Mouse (Mus musculus) CH12.LX (cell line): ENCODE data around the gene Rin3. TPM values are rescaled to one million over a fixed set of nuclear protein-coding genes. Genes with fewer than 3 reads are reported as not detected.
A peak's percentile ranks its signal among the peaks of the same experiment; 100 is the strongest.

ENCODE experiments used
- DNase-seq: peaks from one replicate; pipeline ENCODE4 v3.0.0-alpha.2; 2013; ENCODE audit errors: extremely low read depth
- H3K27ac ChIP-seq: 2 replicates; pipeline ENCODE4 v1.5.1; 2012; ENCODE audit warnings: low read depth, mild to moderate bottlenecking, control low read depth, moderate library complexity; ENCODE audit not compliant: insufficient read depth
- H3K27me3 ChIP-seq: replicated peaks from 2 replicates; pipeline ENCODE3; 2012; ENCODE audit warnings: inconsistent platforms
- H3K36me3 ChIP-seq, 2 experiments: replicated peaks in 1 of 2; 2 replicates each; pipeline versions ENCODE3 to v1.6.1; 2012; ENCODE audit warnings: inconsistent platforms in 1 of 2, low read length in 1 of 2, mild to moderate bottlenecking in 1 of 2, mixed read lengths in 1 of 2, moderate library complexity in 1 of 2; ENCODE audit not compliant: control insufficient read depth in 1 of 2, insufficient read depth in 1 of 2
- H3K4me1 ChIP-seq, 2 experiments: 2 replicates each; pipeline ENCODE4 v1.6.1; 2012; ENCODE audit warnings: inconsistent platforms in 1 of 2, moderate library complexity in 1 of 2; ENCODE audit not compliant: insufficient read depth in 2 of 2, control insufficient read depth in 1 of 2
- H3K4me2 ChIP-seq: 2 replicates; pipeline ENCODE4 v1.6.1; 2012; ENCODE audit warnings: low read depth, mild to moderate bottlenecking, control low read depth; ENCODE audit not compliant: poor library complexity, insufficient read depth, severe bottlenecking
- H3K4me3 ChIP-seq, 3 experiments: fragments of 150-350 bp in 1 of 3; sonication (generic) in 1 of 3; replicated peaks in 1 of 3; 2 replicates each; pipeline versions ENCODE3 to v1.5.1; 2011 to 2012; ENCODE audit warnings: low read depth in 2 of 3, low read length in 2 of 3, mild to moderate bottlenecking in 2 of 3, moderate library complexity in 2 of 3, control low read depth in 1 of 3, improper control_type of control experiment in 1 of 3, inconsistent platforms in 1 of 3, mixed read lengths in 1 of 3; ENCODE audit not compliant: poor library complexity in 1 of 3
- H3K79me2 ChIP-seq: replicated peaks from 2 replicates; pipeline ENCODE4 v1.6.1; 2012; ENCODE audit warnings: mild to moderate bottlenecking, moderate library complexity; ENCODE audit not compliant: control insufficient read depth, poor library complexity, insufficient read depth, severe bottlenecking; ENCODE audit errors: extremely low read depth
- H3K9ac ChIP-seq: 2 replicates; pipeline ENCODE4 v1.6.1; 2012; ENCODE audit warnings: low read depth, mild to moderate bottlenecking, control low read depth, moderate library complexity; ENCODE audit not compliant: insufficient read depth
- H3K9me3 ChIP-seq: replicated peaks from 2 replicates; pipeline ENCODE3; 2012; ENCODE audit warnings: low read length, inconsistent platforms, mixed read lengths
- BHLHE40 ChIP-seq: IDR thresholded peaks from 2 replicates; pipeline ENCODE4 v1.6.1; 2011; ENCODE audit warnings: mild to moderate bottlenecking, low read depth, low read length, improper control_type of control experiment
- CHD1 ChIP-seq: IDR thresholded peaks from 2 replicates; pipeline ENCODE4 v1.6.1; 2012; ENCODE audit warnings: low read depth, low read length, improper control_type of control experiment, inconsistent platforms
- CTCF ChIP-seq, 2 experiments: IDR thresholded peaks in 1 of 2; conservative IDR thresholded peaks in 1 of 2; 2 replicates each; pipeline ENCODE4 v1.5.1; 2011 to 2012; ENCODE audit warnings: low read depth in 2 of 2, low read length in 2 of 2, improper control_type of control experiment in 1 of 2, inconsistent platforms in 1 of 2, mild to moderate bottlenecking in 1 of 2, moderate library complexity in 1 of 2
- ELF1 ChIP-seq: IDR thresholded peaks from 2 replicates; pipeline ENCODE4 v1.6.1; 2014; ENCODE audit warnings: low read depth, mild to moderate bottlenecking, inconsistent platforms, low read length, improper control_type of control experiment
- EP300 ChIP-seq: IDR thresholded peaks from 2 replicates; pipeline ENCODE4 v1.6.1; 2011; ENCODE audit warnings: low read length, improper control_type of control experiment
- IRF4 ChIP-seq: IDR thresholded peaks from 2 replicates; pipeline ENCODE4 v1.6.1; 2014; ENCODE audit warnings: low read depth, mild to moderate bottlenecking, inconsistent platforms, low read length, improper control_type of control experiment
- MAFK ChIP-seq: IDR thresholded peaks from 2 replicates; pipeline ENCODE4 v1.6.1; 2011; ENCODE audit warnings: low read length, improper control_type of control experiment; ENCODE audit not compliant: insufficient replicate concordance
- MAZ ChIP-seq: IDR thresholded peaks from 2 replicates; pipeline ENCODE4 v1.6.1; 2012; ENCODE audit warnings: low read depth, mild to moderate bottlenecking, inconsistent platforms, low read length, improper control_type of control experiment, moderate library complexity
- MEF2A ChIP-seq: IDR thresholded peaks from 2 replicates; pipeline ENCODE4 v1.6.1; 2014; ENCODE audit warnings: low read depth, mild to moderate bottlenecking, inconsistent platforms, low read length, improper control_type of control experiment, borderline replicate concordance
- MXI1 ChIP-seq: IDR thresholded peaks from 2 replicates; pipeline ENCODE4 v1.6.1; 2011; ENCODE audit warnings: mild to moderate bottlenecking, low read depth, low read length, improper control_type of control experiment
- NELFE ChIP-seq: IDR thresholded peaks from 2 replicates; pipeline ENCODE4 v1.6.1; 2011; ENCODE audit warnings: low read depth, low read length, improper control_type of control experiment
- POLR2A ChIP-seq: IDR thresholded peaks from 2 replicates; pipeline ENCODE4 v1.6.1; 2011; ENCODE audit warnings: low read depth, mild to moderate bottlenecking, improper control_type of control experiment, low read length
- RAD21 ChIP-seq: IDR thresholded peaks from 2 replicates; pipeline ENCODE4 v1.6.1; 2011; ENCODE audit warnings: low read depth, mild to moderate bottlenecking, low read length, improper control_type of control experiment, moderate library complexity
- SMC3 ChIP-seq: IDR thresholded peaks from 2 replicates; pipeline ENCODE4 v1.6.1; 2011; ENCODE audit warnings: low read depth, low read length, improper control_type of control experiment
- TCF12 ChIP-seq: IDR thresholded peaks from 2 replicates; pipeline ENCODE4 v1.6.1; 2014; ENCODE audit warnings: low read depth, mild to moderate bottlenecking, inconsistent platforms, low read length, improper control_type of control experiment
- USF1 ChIP-seq: IDR thresholded peaks from 2 replicates; pipeline ENCODE4 v1.6.1; 2014; ENCODE audit warnings: low read depth, mild to moderate bottlenecking, inconsistent platforms, low read length, improper control_type of control experiment
- ZKSCAN1 ChIP-seq: IDR thresholded peaks from 2 replicates; pipeline ENCODE4 v1.6.1; 2012; ENCODE audit warnings: low read depth, inconsistent platforms, low read length, improper control_type of control experiment, borderline replicate concordance
- dilution Hi-C: fragments of 300-500 bp; cut with MboI; formaldehyde crosslinking; loops from 2 replicates; pipeline ENCODE4 v1.14.3; 2020; ENCODE audit warnings: low sequenced_read_pairs; ENCODE audit not compliant: extremely low pct_unique_long_range_greater_than_20kb, extremely low pct_ligation_motif_present
- in situ Hi-C: fragments of 300-500 bp; cut with MboI; formaldehyde crosslinking; loops from 3 replicates; pipeline ENCODE4 v1.14.3; 2019; ENCODE audit warnings: low sequenced_read_pairs, low pct_ligation_motif_present, low pct_unique_long_range_greater_than_20kb, mixed read lengths
- polyA plus RNA-seq: library from polyadenylated mRNA; unstranded; fragments of >175 nt; gene quantifications from 2 replicates; pipeline ENCODE4 v1.2.1, GENCODE M21; 2012; ENCODE audit warnings: low read depth; ENCODE audit not compliant: insufficient read length
- total RNA-seq, 2 experiments: library from RNA; depleted of rRNA; stranded (reverse); fragments of 300-350 nt in 1 of 2; fragments of >200 nt in 1 of 2; gene quantifications; 2 replicates each; pipeline ENCODE4 v1.2.3; 2012 to 2014

Gene Rin3
- total and polyA plus RNA-seq, 3 experiments: 2.4 to 10.0 (median 8.4) TPM

GRCm38 (mm10) chr12:102424456-102424855 lies 141.6 kb downstream of the Rin3 start:
- no peak overlapping the region for H3K4me2 ChIP-seq
- no peak overlapping the region for H3K4me3 ChIP-seq
- no peak for TF ChIP-seq MAZ
- no peak for TF ChIP-seq TCF12
- no peak for TF ChIP-seq ZKSCAN1
- no peak for TF ChIP-seq EP300
- TF ChIP-seq CHD1: no peak
- TF ChIP-seq POLR2A: no peak
- TF ChIP-seq NELFE: no peak
- TF ChIP-seq IRF4: no peak
- no peak for TF ChIP-seq MXI1
- no peak for TF ChIP-seq MEF2A
- no peak for TF ChIP-seq USF1
- no peak for TF ChIP-seq RAD21
- H3K4me1 ChIP-seq: peaks cover 4 to 23% of the 10 kb centered on the region in 2 experiments; a peak in 3 of 4 replicates
- no peaks in the 10 kb centered on the region for H3K27me3 ChIP-seq
- no peak overlapping the region for H3K9ac ChIP-seq
- H3K79me2 ChIP-seq: no peaks in the 10 kb centered on the region
- dilution Hi-C loops (no loop called here), in situ Hi-C loops (no loop called here)
- H3K9me3 ChIP-seq: peaks cover 4% of the 10 kb centered on the region
- DNase-seq: no peak
- no peak overlapping the region for H3K27ac ChIP-seq
- peaks cover 7 to 40% of the 10 kb centered on the region in 2 experiments for H3K36me3 ChIP-seq

DNA sequence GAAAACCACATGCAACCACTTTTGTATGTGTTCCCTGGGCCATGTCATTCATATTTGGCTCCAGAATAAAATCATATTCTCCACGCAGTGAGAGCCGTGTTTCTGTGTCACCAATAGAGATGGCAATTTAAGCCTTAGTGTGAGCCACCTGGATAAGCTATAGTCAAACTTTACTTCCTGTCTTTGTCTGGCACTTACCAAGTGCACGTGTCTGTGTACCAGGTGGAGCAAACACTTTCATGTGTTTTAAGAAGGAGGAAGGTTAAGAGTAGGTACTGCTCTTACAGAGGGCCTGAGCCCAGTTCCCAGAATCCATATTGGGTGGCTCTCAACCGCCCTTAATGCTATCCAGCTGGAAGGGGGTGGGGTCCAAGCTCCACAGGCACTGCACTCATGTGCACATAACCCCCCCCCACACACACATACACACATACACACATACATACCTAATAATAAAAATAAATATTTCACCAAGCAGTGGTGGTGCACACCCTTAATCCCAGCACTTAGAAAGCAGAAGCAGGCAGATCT lies 142.3 kb downstream of the Rin3 start:
- in situ Hi-C loops: no loop called here
- peaks cover 8 to 22% of the 10 kb centered on the region in 2 experiments; a peak in 3 of 4 replicates for H3K4me1 ChIP-seq
- H3K9me3 ChIP-seq: peaks cover 8% of the 10 kb centered on the region
- peaks cover 11 to 42% of the 10 kb centered on the region in 2 experiments for H3K36me3 ChIP-seq
- no peaks in the 10 kb centered on the region for H3K27me3 ChIP-seq
- no peak for DNase-seq
- no peaks in the 10 kb centered on the region for H3K79me2 ChIP-seq
- dilution Hi-C loops: no loop called here
- H3K4me2 ChIP-seq: no peak overlapping the region
- TF ChIP-seq CTCF (conservative IDR thresholded peaks at IDR 0.05 in 1 of 2, IDR thresholded peaks at IDR 0.05 in 1 of 2; ENCODE audit: low read depth in 2 of 2, low read length in 2 of 2) (no peak), EP300 (no peak), SMC3 (no peak), BHLHE40 (peak; percentile 66), MAFK (no peak), MXI1 (no peak), ELF1 (no peak), POLR2A (no peak)
- no peak overlapping the region for H3K9ac ChIP-seq
- H3K4me3 ChIP-seq: no peak overlapping the region
- H3K27ac ChIP-seq: no peak overlapping the region
